Mouse (Mus musculus): ENCODE measurements at regions not wholly inside any gene's neighbourhood (a gene's known extent, or its start where the extent isn't known, plus 50 kb on each side); places are given as distances from the start of the nearest gene placed in this dataset.

DNA sequence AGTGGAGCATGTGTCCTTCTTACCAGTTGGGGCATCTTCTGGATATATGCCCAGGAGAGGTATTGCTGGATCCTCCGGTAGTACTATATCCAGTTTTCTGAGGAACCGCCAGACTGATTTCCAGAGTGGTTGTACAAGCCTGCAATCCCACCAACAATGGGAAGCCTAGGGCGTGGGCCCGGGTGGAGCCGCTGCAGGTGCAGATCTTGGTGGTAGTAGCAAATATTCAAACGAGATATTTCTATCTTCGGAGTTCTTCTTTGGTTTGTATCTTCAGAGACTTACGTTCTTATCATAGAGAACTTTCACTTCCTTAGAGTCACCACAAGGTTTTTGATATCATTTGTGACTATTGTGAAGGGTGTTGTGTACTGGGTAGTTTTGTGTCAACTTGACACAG lies 60.2 kb upstream of the Btbd35f28 start:
- DNase-seq (ENCODE audit: low spot score in 2 of 2): peak; percentile 0
